Mouse (Mus musculus) midbrain, embryonic 14.5 days (tissue): ENCODE measurements at regions not wholly inside any gene's neighbourhood (a gene's known extent, or its start where the extent isn't known, plus 50 kb on each side); places are given as distances from the start of the nearest gene placed in this dataset.

Source experiments
- ATAC-seq: fragments of 200-750 bp; cut with Nextera tagmentation; 2 replicates; pipeline ENCODE4 v1.8.0; 2017; ENCODE audit warnings: moderate number of reproducible peaks, moderate library complexity; ENCODE audit not compliant: low FRiP score, low TSS enrichment
- DNase-seq: peaks from one replicate; pipeline ENCODE4 v3.0.0-alpha.2; 2015
- H3K27ac ChIP-seq: fragments of 300-500 bp; sonication (generic); replicated peaks from 2 replicates; pipeline ENCODE4 v1.5.1; 2014; ENCODE audit warnings: mild to moderate bottlenecking, low read depth, low read length, moderate library complexity
- H3K27me3 ChIP-seq: fragments of 300-500 bp; sonication (generic); 2 replicates; pipeline ENCODE4 v1.6.1; 2014; ENCODE audit warnings: low read length, control low read depth, mixed read lengths; ENCODE audit not compliant: control insufficient read depth, insufficient read depth
- H3K36me3 ChIP-seq: fragments of 300-500 bp; sonication (generic); 2 replicates; pipeline ENCODE4 v1.6.1; 2014; ENCODE audit warnings: low read length, control low read depth; ENCODE audit not compliant: control insufficient read depth, insufficient read depth
- H3K4me1 ChIP-seq: fragments of 300-500 bp; sonication (generic); 2 replicates; pipeline ENCODE4 v1.6.1; 2014; ENCODE audit warnings: mild to moderate bottlenecking, antibody characterized with exemption, low read length, control low read depth; ENCODE audit not compliant: control insufficient read depth, insufficient read depth
- H3K4me2 ChIP-seq: fragments of 300-500 bp; sonication (generic); 2 replicates; pipeline ENCODE4 v1.6.1; 2014; ENCODE audit warnings: mild to moderate bottlenecking, low read length, moderate library complexity
- H3K4me3 ChIP-seq: fragments of 300-500 bp; sonication (generic); replicated peaks from 2 replicates; pipeline ENCODE4 v1.5.1; 2014; ENCODE audit warnings: low read depth, low read length
- H3K9ac ChIP-seq: fragments of 300-500 bp; sonication (generic); replicated peaks from 2 replicates; pipeline ENCODE4 v1.6.1; 2014; ENCODE audit warnings: mild to moderate bottlenecking, low read length, moderate library complexity
- H3K9me3 ChIP-seq: fragments of 300-500 bp; sonication (generic); 2 replicates; pipeline ENCODE4 v1.6.1; 2016; ENCODE audit warnings: low read length, control low read depth, mixed read lengths; ENCODE audit not compliant: control insufficient read depth
- WGBS: fragments of 180-500 bp; shearing (Covaris S2); extraction: QIAGEN DNeasy Blood & Tissue Kit; methylation state at CpG from one replicate; pipeline ENCODE4 v1.1.7; 2014; 5-methylcytosine and 5-hydroxymethylcytosine counted together

DNA sequence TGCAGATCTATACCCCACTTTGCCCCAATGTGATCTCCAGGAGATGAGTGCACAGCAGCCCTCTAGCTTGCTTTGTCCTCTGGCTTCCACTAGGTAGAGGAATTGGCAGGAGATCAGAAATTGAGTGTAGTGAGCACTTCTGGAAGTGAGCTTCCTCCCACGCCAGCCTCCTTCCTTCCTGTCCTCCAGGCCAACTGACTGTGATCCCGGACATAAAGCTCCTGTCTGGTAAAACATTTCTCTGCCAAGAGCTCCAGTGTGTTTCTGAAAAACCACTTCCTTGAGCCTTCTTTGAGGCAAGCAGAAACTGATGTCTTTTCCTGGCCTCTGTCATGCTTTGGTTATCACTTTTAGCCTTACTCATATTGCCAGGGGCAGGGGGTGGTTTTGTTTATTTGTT is 197.5 kb downstream of the Mreg start:
- H3K9ac ChIP-seq = no peak overlapping the region
- ATAC-seq (no peak), DNase-seq (no peak)
- H3K4me1 ChIP-seq = no peaks in the 10 kb centered on the region
- H3K27me3 ChIP-seq = no peaks in the 10 kb centered on the region
- H3K27ac ChIP-seq = no peak overlapping the region
- H3K36me3 ChIP-seq = no peaks in the 10 kb centered on the region
- WGBS = 88% methylated on average over 2 of the region's 2 CpGs
- no peak overlapping the region for H3K4me2 ChIP-seq
- H3K9me3 ChIP-seq = no peaks in the 10 kb centered on the region
- no peak overlapping the region for H3K4me3 ChIP-seq

DNA sequence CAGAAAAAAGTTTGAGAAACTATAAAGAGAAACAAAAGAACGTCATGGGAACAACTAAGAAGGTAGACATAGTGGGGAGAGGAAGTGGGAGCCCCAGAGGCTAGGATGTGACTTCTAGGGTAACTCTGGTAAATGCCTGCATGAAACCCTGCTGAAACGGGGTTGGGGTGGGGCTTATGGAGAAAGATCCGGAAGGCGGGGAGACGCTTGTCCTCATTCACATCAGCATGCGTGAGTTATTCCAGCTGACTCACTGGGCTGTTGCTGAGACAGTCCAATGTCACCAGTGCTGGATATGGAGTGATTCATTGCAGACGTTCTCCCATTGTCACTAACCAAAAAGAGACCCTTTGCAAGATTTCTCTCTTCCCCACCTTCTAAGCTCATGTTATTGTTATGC is 198.2 kb downstream of the Mreg start:
- Histone ChIP-seq H3K36me3 (no peaks in the 10 kb centered on the region), H3K27me3 (no peaks in the 10 kb centered on the region), H3K4me1 (no peaks in the 10 kb centered on the region), H3K9ac (no peak overlapping the region), H3K27ac (no peak overlapping the region), H3K4me2 (no peak overlapping the region), H3K9me3 (no peaks in the 10 kb centered on the region), H3K4me3 (no peak overlapping the region)
- no peak for DNase-seq
- WGBS = 93% methylated on average over 7 of the region's 7 CpGs
- ATAC-seq = no peak

DNA sequence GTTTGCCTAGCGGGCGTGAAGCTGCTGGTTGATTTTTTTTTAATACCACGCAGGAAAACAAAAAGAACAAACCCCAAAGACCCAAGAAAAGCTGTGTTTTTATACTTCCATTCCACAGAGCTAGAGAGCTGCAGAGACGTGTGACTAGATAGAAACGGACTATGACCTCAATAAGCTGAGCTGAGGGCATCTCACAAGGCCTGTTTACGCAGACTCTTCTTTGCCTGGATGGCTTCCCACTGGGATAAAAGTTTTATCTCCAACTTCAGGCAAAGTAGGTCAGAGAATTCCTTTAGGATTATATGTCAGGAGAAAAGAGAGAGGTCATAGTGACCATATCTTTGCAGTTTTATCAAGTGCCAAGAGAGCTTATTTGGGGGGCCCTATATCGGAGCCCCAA is 199.4 kb downstream of the Mreg start:
- Histone ChIP-seq H3K4me3 (no peak overlapping the region), H3K4me1 (no peaks in the 10 kb centered on the region), H3K9ac (no peak overlapping the region), H3K36me3 (no peaks in the 10 kb centered on the region), H3K9me3 (no peaks in the 10 kb centered on the region), H3K27ac (no peak overlapping the region), H3K4me2 (no peak overlapping the region), H3K27me3 (no peaks in the 10 kb centered on the region)
- ATAC-seq (no peak), DNase-seq (no peak)
- WGBS = 52% methylated on average over 7 of the region's 7 CpGs

DNA sequence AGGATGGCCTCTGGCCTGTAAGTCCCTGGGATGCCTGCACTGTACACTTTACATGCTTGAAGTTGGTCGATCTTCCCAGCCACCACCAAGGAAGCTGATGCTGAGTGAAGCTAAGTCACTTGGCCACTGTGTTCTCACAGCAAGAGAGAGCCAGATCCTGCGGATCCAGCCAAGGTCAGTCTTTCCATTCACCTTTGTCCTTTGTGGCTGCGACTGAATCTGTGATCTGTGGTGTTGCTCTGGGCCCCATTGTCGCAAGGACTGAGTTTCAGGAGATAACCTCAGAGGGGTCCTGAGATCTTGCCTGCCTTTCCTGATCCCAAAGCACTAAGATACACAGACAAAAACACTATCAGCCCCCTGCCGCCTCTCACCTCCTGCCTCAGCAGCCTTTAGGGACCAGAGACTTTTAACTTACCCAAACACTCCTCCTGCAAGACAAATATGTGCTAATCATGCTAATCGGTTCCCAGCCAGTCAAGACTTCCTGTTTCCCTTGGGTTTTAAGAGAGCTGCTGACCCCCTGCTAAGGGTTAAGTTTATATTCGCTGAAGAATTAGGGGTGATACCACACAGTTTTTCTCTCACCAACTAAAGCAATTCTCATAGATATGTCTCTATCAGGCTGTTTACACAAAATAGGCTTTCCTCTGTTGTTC is 202.7 kb downstream of the Mreg start:
- 54% methylated on average over 7 of the region's 7 CpGs for WGBS
- H3K4me2 ChIP-seq = no peak overlapping the region
- DNase-seq = no peak

DNA sequence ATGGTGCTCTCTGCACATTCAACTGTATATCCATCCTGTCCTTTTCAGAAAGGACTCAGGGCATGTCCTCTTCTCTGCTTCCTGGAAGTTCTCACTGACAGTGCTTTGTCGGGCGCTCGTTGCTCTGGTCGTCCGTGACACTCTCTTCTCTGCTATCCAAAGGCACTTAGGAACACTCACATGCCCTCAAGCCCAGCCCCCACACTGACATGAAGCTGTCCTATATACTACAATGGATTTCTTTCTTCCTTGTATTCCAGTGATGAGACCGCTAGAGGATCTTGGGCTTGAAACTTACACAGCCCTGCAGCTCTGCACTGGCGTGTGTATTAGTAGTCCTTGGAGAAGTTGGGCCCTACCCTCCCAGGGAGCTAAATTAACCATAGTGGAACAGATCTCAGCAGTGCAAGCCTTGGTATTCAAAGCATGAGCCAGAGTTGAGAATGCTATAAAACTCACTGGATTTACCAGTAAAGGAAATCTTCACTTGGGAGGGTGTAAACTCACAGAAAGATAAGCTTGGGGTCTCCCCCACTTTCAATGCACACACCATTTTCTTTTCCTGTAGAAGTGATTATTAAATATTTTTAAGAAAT is 205.3 kb downstream of the Mreg start:
- DNase-seq = no peak
- no peaks in the 10 kb centered on the region for H3K27me3 ChIP-seq
- ATAC-seq = no peak
- no peak overlapping the region for H3K27ac ChIP-seq
- 0 out of 2 replicates have a peak, but pooled peaks cover 3% of the 10 kb centered on the region for H3K4me1 ChIP-seq
- no peaks in the 10 kb centered on the region for H3K36me3 ChIP-seq
- WGBS = 66% methylated on average over 7 of the region's 7 CpGs
- H3K4me2 ChIP-seq = no peak overlapping the region
- no peaks in the 10 kb centered on the region for H3K9me3 ChIP-seq
- no peak overlapping the region for H3K9ac ChIP-seq
- H3K4me3 ChIP-seq = no peak overlapping the region

More for the DNA sequence above, 202.7 kb downstream of the Mreg start:
- Histone ChIP-seq H3K27ac (no peak overlapping the region), H3K36me3 (no peaks in the 10 kb centered on the region), H3K4me1 (0 out of 2 replicates have a peak, but pooled peaks cover 3% of the 10 kb centered on the region), H3K9ac (no peak overlapping the region), H3K9me3 (no peaks in the 10 kb centered on the region), H3K4me3 (no peak overlapping the region), H3K27me3 (no peaks in the 10 kb centered on the region)
- no peak for ATAC-seq

- ATAC-seq (no peak), DNase-seq (peak; percentile 32)
- WGBS = 46% methylated on average over 8 of the region's 8 CpGs
- Histone ChIP-seq H3K9ac (no peak overlapping the region), H3K36me3 (no peaks in the 10 kb centered on the region), H3K27me3 (no peaks in the 10 kb centered on the region), H3K4me1 (0 out of 2 replicates have a peak, but pooled peaks cover 3% of the 10 kb centered on the region), H3K4me2 (no peak overlapping the region), H3K4me3 (no peak overlapping the region), H3K9me3 (no peaks in the 10 kb centered on the region), H3K27ac (no peak overlapping the region)
These were observed 206.2 kb downstream of the Mreg start for GRCm38 (mm10) chr1:72005956-72006355.

DNA sequence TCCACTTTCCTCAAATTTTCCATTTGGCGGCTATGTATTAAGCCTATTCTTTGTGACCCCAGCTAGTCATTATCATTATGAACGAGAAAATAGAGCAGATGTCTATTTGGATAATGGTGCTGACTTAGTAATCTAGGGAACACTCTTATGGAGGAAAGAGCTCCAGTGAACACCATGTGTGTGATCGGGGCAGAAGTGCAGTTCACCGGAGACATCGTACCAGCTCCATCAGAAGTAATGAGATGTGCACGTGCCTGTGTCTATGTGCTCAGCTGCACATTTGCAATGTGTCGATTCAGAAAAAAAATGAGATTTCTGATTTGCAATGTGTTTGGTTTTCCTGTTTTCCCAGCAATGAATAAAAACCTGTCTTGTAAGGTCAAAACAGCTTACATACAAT is 206.6 kb downstream of the Mreg start:
- Histone ChIP-seq H3K4me1 (0 out of 2 replicates have a peak, but pooled peaks cover 3% of the 10 kb centered on the region), H3K9ac (no peak overlapping the region), H3K4me2 (no peak overlapping the region), H3K4me3 (no peak overlapping the region), H3K36me3 (no peaks in the 10 kb centered on the region), H3K27me3 (no peaks in the 10 kb centered on the region), H3K27ac (no peak overlapping the region), H3K9me3 (no peaks in the 10 kb centered on the region)
- 75% methylated on average over 7 of the region's 7 CpGs for WGBS
- peak; percentile 9 for DNase-seq
- no peak for ATAC-seq

GRCm38 (mm10) chr1:72003424-72004278 is 208.5 kb downstream of the Mreg start:
- no peak overlapping the region for H3K27ac ChIP-seq
- 0 out of 2 replicates have a peak, but pooled peaks cover 3% of the 10 kb centered on the region for H3K4me1 ChIP-seq
- H3K4me3 ChIP-seq = no peak overlapping the region
- no peak overlapping the region for H3K9ac ChIP-seq
- H3K4me2 ChIP-seq = no peak overlapping the region
- H3K27me3 ChIP-seq = no peaks in the 10 kb centered on the region
- H3K9me3 ChIP-seq = no peaks in the 10 kb centered on the region
- H3K36me3 ChIP-seq = no peaks in the 10 kb centered on the region
- no peak for DNase-seq
- no peak for ATAC-seq
- WGBS = 86% methylated on average over 14 of the region's 14 CpGs
